Mouse (Mus musculus) erythroblast, adult 5-6 weeks (primary cell): ENCODE results near the gene Extl1. TPM values are rescaled to one million over a fixed set of nuclear protein-coding genes. Genes with fewer than 3 reads are reported as not detected.
"Not testable (repeated sequence)": the region's sequence is repeated elsewhere in the genome, so short reads cannot be mapped to it uniquely, and the experiment has no call there.

Experiments
- ATAC-seq: replicated peaks from 2 replicates; pipeline ENCODE4 v1.8.0; 2016; ENCODE audit warnings: moderate number of reproducible peaks, mild to moderate bottlenecking, moderate TSS enrichment, inconsistent platforms; ENCODE audit not compliant: poor library complexity, low FRiP score, severe bottlenecking
- total RNA-seq, 2 experiments: library from RNA; stranded (forward) in 1 of 2; stranded (reverse) in 1 of 2; fragments of 150-400 nt in 1 of 2; fragments of 200-764, 138-1000 nt in 1 of 2; gene quantifications; 2 replicates each; pipeline versions ENCODE4 v1.2.3 to v1.2.4; 2015 to 2017; ENCODE audit warnings: low replicate concordance in 2 of 2

Gene Extl1
- total RNA-seq, 2 experiments from 2014 or later = not detected

- ATAC-seq = no peak
Observed at GRCm38 (mm10) chr4:134353527-134354409, 29.9 kb downstream of the Extl1 start.

- no peak for ATAC-seq
Observed at GRCm38 (mm10) chr4:134352929-134353328, 30.7 kb downstream of the Extl1 start.

GRCm38 (mm10) chr4:134352261-134352707 lies 31.4 kb downstream of the Extl1 start:
- ATAC-seq = no peak

GRCm38 (mm10) chr4:134351329-134352260 lies 32.1 kb downstream of the Extl1 start:
- ATAC-seq = no peak

- ATAC-seq = no peak
Observed at GRCm38 (mm10) chr4:134350641-134351040, 33.0 kb downstream of the Extl1 start.

- no peak for ATAC-seq
Observed at GRCm38 (mm10) chr4:134349829-134350228, 33.8 kb downstream of the Extl1 start.

- ATAC-seq = no peak
Observed at GRCm38 (mm10) chr4:134348545-134348944, 35.1 kb downstream of the Extl1 start.

GRCm38 (mm10) chr4:134348078-134348477 lies 35.6 kb downstream of the Extl1 start:
- ATAC-seq = no peak

GRCm38 (mm10) chr4:134345802-134346201 lies 37.8 kb downstream of the Extl1 start:
- no peak for ATAC-seq

GRCm38 (mm10) chr4:134344620-134345019 lies 39.0 kb downstream of the Extl1 start:
- no peak for ATAC-seq

- no peak for ATAC-seq
Observed at GRCm38 (mm10) chr4:134343071-134344031, 40.3 kb downstream of the Extl1 start, which contains the start of gene Slc30a2. TSS of gene Slc30a2 (plus strand) at chr4:134343181.

GRCm38 (mm10) chr4:134342213-134342779 lies 41.4 kb downstream of the Extl1 start:
- no peak for ATAC-seq

- ATAC-seq = not testable (repeated sequence)
Observed at GRCm38 (mm10) chr4:134341231-134341630, 42.4 kb downstream of the Extl1 start.

GRCm38 (mm10) chr4:134330281-134330680 lies 53.4 kb downstream of the Extl1 start:
- ATAC-seq = no peak

- no peak for ATAC-seq
Observed at GRCm38 (mm10) chr4:134328832-134329231, 54.8 kb downstream of the Extl1 start.

- no peak for ATAC-seq
Observed at GRCm38 (mm10) chr4:134328151-134328550, 55.5 kb downstream of the Extl1 start.

GRCm38 (mm10) chr4:134326859-134327530 lies 56.7 kb downstream of the Extl1 start:
- ATAC-seq = no peak

GRCm38 (mm10) chr4:134324655-134325054 lies 59.0 kb downstream of the Extl1 start:
- ATAC-seq = no peak
